Mouse (Mus musculus): ENCODE measurements at regions not wholly inside any gene's neighbourhood (a gene's known extent, or its start where the extent isn't known, plus 50 kb on each side); places are given as distances from the start of the nearest gene placed in this dataset.

GRCm38 (mm10) chr4:34498325-34498724 is 52.4 kb upstream of the Akirin2 start:
- TF ChIP-seq CTCF (IDR thresholded peaks at IDR 0.05; ENCODE audit: low read depth, low read length) (no peak), GATA1 (IDR thresholded peaks at IDR 0.05; ENCODE audit: borderline replicate concordance, low read length) (no peak), POLR2AphosphoS5 (IDR thresholded peaks at IDR 0.05; ENCODE audit: insufficient replicate concordance, low read depth, low read length) (no peak)

Data from G1E (cell line).